Mouse (Mus musculus) embryonic fibroblast, embryonic 13.5 days (primary cell): ENCODE measurements around the gene Cdk17.

ENCODE experiments used
- CTCF ChIP-seq: IDR thresholded peaks from 2 replicates; pipeline ENCODE4 v1.5.1; 2011; ENCODE audit warnings: mild to moderate bottlenecking, control low read depth, low read length, moderate library complexity, borderline replicate concordance; ENCODE audit not compliant: insufficient read depth
- POLR2A ChIP-seq: IDR thresholded peaks from 2 replicates; pipeline ENCODE4 v1.6.1; 2011; ENCODE audit warnings: low read depth, mild to moderate bottlenecking, control low read depth, low read length, moderate library complexity

GRCm38 (mm10) chr10:93285489-93285888 lies 124.8 kb downstream of the Cdk17 start:
- TF ChIP-seq POLR2A (no peak), CTCF (no peak)
